10 mouse cellular contexts compared by ENCODE assay signal in genomic region chr6:29536651-29537193, GRCm38 (mm10). TPM values are rescaled to one million over a fixed set of nuclear protein-coding genes. Genes with fewer than 3 reads are reported as not detected.
A peak's percentile ranks its signal among the peaks of the same experiment; 100 is the strongest.
DNase-seq lines count a peak whose midpoint lies in the region; ATAC-seq and TF ChIP-seq lines count a peak whose summit lies in the region.
"Had no signal": no experiment of that assay in that cellular context is flagged by ENCODE, and none has a peak within 500 bp of the region (broad histone marks: within the 10 kb centered on the region; RNA-seq: fewer than 3 reads in every experiment).

No protein-coding gene starts in this region.

- H3K27ac ChIP-seq in kidney, adult 2 months (ENCODE audit: insufficient read depth, low read depth, low read length): no peak overlapping the region
- no peak overlapping the region for H3K27ac ChIP-seq in forebrain, embryonic 15.5 days (replicated peaks)

- no peaks in the 10 kb centered on the region; the same call in 1 of the 2 replicates for H3K36me3 ChIP-seq in kidney, adult 2 months (ENCODE audit: control insufficient read depth, insufficient read depth, low read length)
- H3K36me3 ChIP-seq in forebrain, embryonic 15.5 days: peaks cover 9% of the 10 kb centered on the region

- no peak for TF ChIP-seq POLR2A in kidney, adult 2 months (IDR thresholded peaks at IDR 0.05; ENCODE audit: low read depth, low read length)

- WGBS in kidney, adult 2 months: 72% methylated on average over 4 of the region's 4 CpGs
- WGBS in forebrain, embryonic 15.5 days: 79% methylated on average over 4 of the region's 4 CpGs

- no peak overlapping the region for H3K4me2 ChIP-seq in forebrain, embryonic 15.5 days (replicated peaks)

- peak; percentile 24; the same call in 1 of the 2 replicates for TF ChIP-seq CTCF in kidney, adult 2 months (conservative IDR thresholded peaks at IDR 0.05; ENCODE audit: insufficient read depth, insufficient read length, low read depth, low read length)

- H3K4me1 ChIP-seq in kidney, adult 2 months (ENCODE audit: control insufficient read depth, insufficient read depth, low read length): no peaks in the 10 kb centered on the region; the same call in 1 of the 2 replicates
- no peaks in the 10 kb centered on the region for H3K4me1 ChIP-seq in forebrain, embryonic 15.5 days

- peak; percentile 29 for DNase-seq in CD4-positive, CD25-positive, alpha-beta regulatory T cell, adult 2 months (ENCODE audit: low read depth, low spot score)
- DNase-seq in kidney, adult 2 months: no peak
- no peak for DNase-seq in kidney, adult 9 months
- DNase-seq in spleen, postnatal 36 days (ENCODE audit: low spot score in 2 of 2): peak; percentile 48 to 57
- DNase-seq in spleen, postnatal 4 days (ENCODE audit: low spot score in 2 of 2): no peak
- DNase-seq in testis, postnatal 14 days (ENCODE audit: low spot score): no peak
- DNase-seq: lung, adult 2 months; thymus, postnatal 4 days had no signal

- H3K4me3 ChIP-seq in kidney, adult 2 months (ENCODE audit: insufficient read depth, low read depth, low read length): no peak overlapping the region
- no peak overlapping the region for H3K4me3 ChIP-seq in forebrain, embryonic 15.5 days

- no peak overlapping the region for H3K9ac ChIP-seq in forebrain, embryonic 15.5 days (replicated peaks)

- ATAC-seq in CD4-positive, CD25-positive, alpha-beta regulatory T cell, adult 4 months: no peak
- ATAC-seq in forebrain, embryonic 15.5 days (replicated peaks): no peak

- no peaks in the 10 kb centered on the region for H3K9me3 ChIP-seq in forebrain, embryonic 15.5 days

- no peaks in the 10 kb centered on the region for H3K27me3 ChIP-seq in kidney, adult 2 months (replicated peaks; ENCODE audit: control insufficient read depth, insufficient read depth, low read length)
- H3K27me3 ChIP-seq in forebrain, embryonic 15.5 days: no peaks in the 10 kb centered on the region

RNA-seq across cellular contexts. Expression of gene Irf5, which starts 10.3 kb away (rescaled TPM):
- polyA plus RNA-seq in CD4-positive, CD25-positive, alpha-beta regulatory T cell, adult 4 months (2017; shearing (Covaris generic)): 10 to 100 TPM; 24.8 to 32.7 TPM
- polyA plus RNA-seq in kidney, adult 2 months (2012; rRNA removed): 17.0 and 19.1 TPM in 2 replicates
- 1.3 and 1.4 TPM in 2 replicates for polyA plus RNA-seq in forebrain, embryonic 15.5 days (2015; fragmentation: Nextera tagmentation; extraction: Ambion mirVana)

RNA-seq across cellular contexts. Expression of gene Kcp, which starts 29.0 kb away (rescaled TPM):
- under 1 TPM in 1 of 2 experiments, not detected in 1; 0.38 TPM for polyA plus RNA-seq in CD4-positive, CD25-positive, alpha-beta regulatory T cell, adult 4 months (2017; shearing (Covaris generic))
- 25.7 and 26.2 TPM in 2 replicates for polyA plus RNA-seq in kidney, adult 2 months (2012; rRNA removed)
- polyA plus RNA-seq in forebrain, embryonic 15.5 days (2015; fragmentation: Nextera tagmentation; extraction: Ambion mirVana): 9.6 and 13.3 TPM in 2 replicates

Comparison
In these comparisons a context has a peak if more than half of its experiments do, and no peak if none do; other contexts are left out.
1. DNase-seq: peak in CD4-positive, CD25-positive, alpha-beta regulatory T cell, adult 2 months (single experiment) and spleen, postnatal 36 days (2 of 2); none in kidney, adult 2 months (single experiment), kidney, adult 9 months (single experiment), spleen, postnatal 4 days (0 of 2) and testis, postnatal 14 days (single experiment).